ENCODE assay signal across 8 mouse cellular contexts in genomic region chrX:36795424-36796162, GRCm38 (mm10). TPM values are rescaled to one million over a fixed set of nuclear protein-coding genes. Genes with fewer than 3 reads are reported as not detected.
A peak's percentile ranks its signal among the peaks of the same experiment; 100 is the strongest.
DNase-seq lines count a peak whose midpoint lies in the region; ATAC-seq lines count a peak whose summit lies in the region.

Slc25a5 (plus strand) TSS chrX:36795651.

- no peaks in the 10 kb centered on the region for H3K4me1 ChIP-seq in intestine, embryonic 14.5 days (replicated peaks; ENCODE audit: control insufficient read depth, insufficient read depth, low read length)

- H3K36me3 ChIP-seq in intestine, embryonic 14.5 days (ENCODE audit: control insufficient read depth, insufficient read depth, low read length): peaks cover 10% of the 10 kb centered on the region; the same call in 1 of the 2 replicates

- H3K9me3 ChIP-seq in intestine, embryonic 14.5 days (ENCODE audit: control insufficient read depth, low read length): no peaks in the 10 kb centered on the region

- no peaks in the 10 kb centered on the region for H3K27me3 ChIP-seq in intestine, embryonic 14.5 days (replicated peaks; ENCODE audit: control insufficient read depth, insufficient read depth, low read length)

- H3K27ac ChIP-seq in intestine, embryonic 14.5 days (ENCODE audit: low read depth): peak within 1 kb of the TSS; percentile 86

- peak within 1 kb of the TSS; percentile 72 for H3K9ac ChIP-seq in intestine, embryonic 14.5 days (ENCODE audit: low read length)

- WGBS in intestine, embryonic 14.5 days: 12% methylated on average over 41 of the region's 41 CpGs

- intact Hi-C loops in left cerebral cortex, postnatal 10 days (cut with DNase I): no loop called here

- peak within 1 kb of the TSS; percentile 53 for H3K4me3 ChIP-seq in intestine, embryonic 14.5 days (ENCODE audit: low read depth, low read length)

- H3K4me2 ChIP-seq in intestine, embryonic 14.5 days (ENCODE audit: low read length): peak within 1 kb of the TSS; percentile 47

- peak; percentile 89 for ATAC-seq in intestine, embryonic 14.5 days (replicated peaks; ENCODE audit: low FRiP score, low TSS enrichment, low read depth)
- ATAC-seq in megakaryocyte progenitor cell, adult 5-6 weeks (replicated peaks; ENCODE audit: poor library complexity): peak; percentile 94

- peak; percentile 90 to 94 for DNase-seq in adrenal gland, adult (ENCODE audit: inconsistent age in 2 of 2, low spot score in 1 of 2)
- peak; percentile 84 for DNase-seq in embryo, embryonic 10.5 days (ENCODE audit: low spot score)
- peak; percentile 90 for DNase-seq in gastrocnemius, postnatal 25 days
- peak; percentile 78 for DNase-seq in intestine, embryonic 14.5 days (ENCODE audit: low spot score)
- peak; percentile 73 to 93 for DNase-seq in left cerebral cortex, postnatal 10 days (ENCODE audit: extremely low spot score in 1 of 2, low spot score in 2 of 2)
- DNase-seq in right cerebral cortex, postnatal 14 days: peak; percentile 79
- DNase-seq in urinary bladder, postnatal 25 days (ENCODE audit: low spot score): peak; percentile 66

RNA-seq across cellular contexts. Expression of gene Slc25a5, which starts in this region (rescaled TPM):
- 10 to 100 TPM; 78.5 to 87.7 TPM for total RNA-seq in gastrocnemius, postnatal 25 days (2021)
- polyA plus RNA-seq in intestine, embryonic 14.5 days (2014; fragmentation: Nextera tagmentation; extraction: Ambion mirVana): 766 and 827 TPM in 2 replicates
- total RNA-seq in left cerebral cortex, postnatal 10 days (2021): 100 to 1,000 TPM; 328 to 349 TPM
- total RNA-seq in megakaryocyte progenitor cell, adult 5-6 weeks (2015): 1,266 and 1,295 TPM in 2 replicates
- 902 and 1,027 TPM in 2 replicates for total RNA-seq in megakaryocyte progenitor cell, adult 5-6 weeks (2017)

Comparison
In these comparisons a context has a peak if more than half of its experiments do, and no peak if none do; other contexts are left out.
1. Peak in every context shown above with its lines: DNase-seq, ATAC-seq, H3K4me3 ChIP-seq and H3K27ac ChIP-seq.